Mouse (Mus musculus) CD4-positive, CD25-positive, alpha-beta regulatory T cell, adult 4 months (primary cell): Measurements from ENCODE around the gene Tsg101. TPM values are rescaled to one million over a fixed set of nuclear protein-coding genes. Genes with fewer than 3 reads are reported as not detected.
"Not testable (repeated sequence)": the region's sequence is repeated elsewhere in the genome, so short reads cannot be mapped to it uniquely, and the experiment has no call there.

Source experiments
- ATAC-seq: one replicate; pipeline ENCODE4 v1.8.0; 2017
- polyA plus RNA-seq, 2 experiments: library from polyadenylated mRNA; unstranded; fragments of 100-300 nt; shearing (Covaris generic); gene quantifications; one replicate each; pipeline ENCODE4 v1.2.1; 2017

Tsg101 gene
- 100 to 1,000 TPM in 1 of 2 experiments, 10 to 100 TPM in 1; 78.3 to 102 TPM for polyA plus RNA-seq

DNA sequence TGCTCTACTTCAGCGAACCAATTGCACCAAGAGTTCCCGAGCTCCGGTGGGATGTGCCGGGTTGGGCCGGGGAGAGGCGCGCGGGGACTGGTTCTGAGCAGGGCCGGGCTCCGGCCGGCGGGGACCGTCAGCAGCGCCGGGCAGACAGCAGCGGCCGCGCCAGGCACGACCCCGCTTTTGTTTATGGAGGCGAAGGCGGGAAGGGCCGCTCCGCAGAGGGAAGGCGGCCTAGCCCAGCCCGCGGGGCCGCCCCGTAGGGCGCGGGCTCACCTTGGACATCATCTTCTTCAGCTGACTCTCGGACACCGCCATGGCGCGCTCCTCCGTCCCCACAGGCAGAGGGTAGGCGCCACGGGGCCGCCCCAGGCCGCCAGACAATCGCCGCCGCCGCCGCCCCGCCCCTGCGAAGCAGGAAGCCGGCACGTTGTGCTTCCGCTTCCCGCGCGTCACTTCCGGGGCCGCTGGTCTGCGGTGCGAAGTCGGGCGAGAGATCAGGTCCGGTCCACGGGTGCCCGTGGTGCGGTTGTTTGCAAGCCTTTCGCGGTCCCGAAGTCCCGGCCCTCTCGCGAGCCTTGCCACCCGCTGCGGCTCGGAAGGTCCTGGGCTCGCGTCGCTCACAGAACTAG, at the start of gene Tsg101:
Gene Tsg101 (minus strand): TSS at position 419 of the 626 bp plus-strand sequence.
- ATAC-seq = peak; percentile 94

DNA sequence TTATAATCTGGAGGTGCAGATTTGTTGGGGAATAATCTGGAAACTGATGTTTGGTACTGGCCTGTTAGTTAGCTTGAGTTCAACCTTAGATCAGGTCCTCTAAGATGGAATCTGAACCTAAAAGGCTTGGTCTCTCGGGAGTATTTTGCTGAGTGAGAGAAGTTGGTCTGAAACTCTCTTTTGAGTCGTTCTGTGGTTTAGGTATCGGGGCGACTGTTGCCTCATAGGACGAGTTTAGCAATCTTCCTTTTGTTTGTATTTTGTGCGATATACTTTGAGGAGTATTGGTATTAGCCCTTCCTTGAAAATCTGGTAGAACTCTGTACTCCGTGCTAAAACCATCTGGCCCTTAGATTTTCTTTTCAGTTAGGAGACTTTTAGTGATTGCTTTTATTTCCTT, 44.3 kb upstream of the Tsg101 start:
- no peak for ATAC-seq

DNA sequence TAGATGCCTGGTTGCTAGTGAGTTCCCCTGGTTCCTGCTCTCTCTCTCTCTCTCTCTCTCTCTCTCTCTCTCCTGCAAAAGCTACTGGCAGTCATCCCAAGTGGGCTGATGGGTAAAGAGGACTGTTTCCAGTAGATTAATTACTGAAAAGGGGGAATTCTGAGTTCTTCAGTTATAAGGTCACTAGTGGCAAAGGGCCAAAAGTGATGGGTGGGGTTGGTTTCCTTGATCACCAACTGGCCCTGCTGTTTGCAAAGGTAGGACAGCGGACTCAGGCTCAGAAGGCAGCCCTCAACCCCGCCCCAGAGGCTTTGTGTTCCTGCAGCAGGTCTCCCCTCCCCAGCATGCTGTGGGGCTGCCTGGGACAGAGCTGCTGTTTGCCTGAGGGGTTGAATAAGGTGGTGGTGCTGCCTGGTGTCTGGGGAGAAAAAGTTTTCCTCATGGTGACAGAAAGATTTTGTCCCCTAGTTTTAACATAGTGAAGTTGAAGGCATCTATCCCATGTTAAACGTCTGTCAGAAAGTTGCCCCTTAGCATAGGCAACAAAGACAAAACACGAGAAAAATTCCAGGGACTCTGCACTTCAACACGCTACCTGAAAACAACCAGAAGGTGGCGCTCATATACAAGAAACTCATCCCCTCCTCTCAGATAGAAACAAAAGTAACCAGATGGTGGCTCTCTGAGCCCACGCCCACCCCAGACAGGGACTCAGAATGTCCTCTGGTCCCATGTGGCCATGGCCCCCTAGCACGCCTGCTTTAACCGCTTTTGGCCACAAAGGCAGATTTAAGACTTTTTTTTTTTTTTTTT, 43.2 kb upstream of the Tsg101 start:
- ATAC-seq = peak; percentile 76

DNA sequence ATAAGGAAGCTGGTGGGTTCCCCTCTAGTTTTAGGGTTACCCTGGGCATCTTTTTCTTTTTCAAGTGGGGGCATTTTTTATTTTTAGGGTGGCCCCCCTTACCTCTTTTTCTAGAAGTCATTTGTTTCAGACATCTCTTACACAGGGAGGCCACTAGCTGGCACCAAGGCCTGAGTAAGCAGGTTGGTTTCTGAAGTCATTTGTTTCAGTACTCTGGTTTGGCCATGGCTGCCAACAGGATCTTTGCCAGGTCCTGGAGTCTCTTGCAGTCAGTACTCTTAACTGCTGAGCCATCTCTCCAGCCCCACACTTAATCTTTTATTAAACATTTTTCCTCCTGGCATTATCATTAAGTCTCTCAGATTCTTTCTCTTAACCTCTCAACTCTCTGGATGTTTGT, 42.4 kb upstream of the Tsg101 start:
- no peak for ATAC-seq

DNA sequence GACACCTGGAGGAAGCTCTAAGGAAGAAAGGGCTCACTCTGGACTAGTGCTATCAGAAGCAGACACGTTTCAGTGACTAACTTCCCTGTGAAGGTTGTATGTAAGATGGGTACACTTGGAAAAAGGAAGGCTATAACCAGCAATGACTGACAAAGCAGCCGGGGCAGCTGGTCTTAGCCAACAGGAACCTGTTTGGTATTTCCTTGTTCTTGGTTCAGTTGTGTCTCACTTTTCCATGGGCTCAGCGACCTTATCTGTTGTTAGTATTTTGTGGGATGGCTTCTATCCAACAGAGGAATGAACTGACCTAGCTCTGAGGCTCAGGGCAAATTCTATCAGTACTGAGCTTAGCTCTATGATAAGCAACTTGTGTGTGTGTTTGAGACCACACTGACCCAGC, 41.2 kb upstream of the Tsg101 start:
- no peak for ATAC-seq

DNA sequence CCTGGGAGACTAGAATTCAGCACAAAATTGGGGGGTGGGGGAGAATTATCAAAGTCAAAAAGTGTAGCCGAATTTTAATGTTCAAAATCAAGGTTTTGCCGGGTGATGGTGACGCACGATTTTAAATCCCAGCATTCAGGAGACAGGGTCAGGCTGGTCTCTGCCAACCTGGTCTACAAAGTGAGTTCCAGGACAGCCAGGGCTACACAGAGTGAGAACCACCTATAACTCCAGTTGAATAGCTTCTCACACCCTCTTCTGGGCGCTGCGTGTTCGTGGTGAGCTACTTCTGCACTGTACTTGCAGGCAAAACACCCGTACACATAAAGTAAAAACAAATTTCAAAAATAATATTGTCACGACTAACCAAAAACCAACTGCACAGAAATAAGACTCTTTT, 39.1 kb upstream of the Tsg101 start:
- no peak for ATAC-seq

DNA sequence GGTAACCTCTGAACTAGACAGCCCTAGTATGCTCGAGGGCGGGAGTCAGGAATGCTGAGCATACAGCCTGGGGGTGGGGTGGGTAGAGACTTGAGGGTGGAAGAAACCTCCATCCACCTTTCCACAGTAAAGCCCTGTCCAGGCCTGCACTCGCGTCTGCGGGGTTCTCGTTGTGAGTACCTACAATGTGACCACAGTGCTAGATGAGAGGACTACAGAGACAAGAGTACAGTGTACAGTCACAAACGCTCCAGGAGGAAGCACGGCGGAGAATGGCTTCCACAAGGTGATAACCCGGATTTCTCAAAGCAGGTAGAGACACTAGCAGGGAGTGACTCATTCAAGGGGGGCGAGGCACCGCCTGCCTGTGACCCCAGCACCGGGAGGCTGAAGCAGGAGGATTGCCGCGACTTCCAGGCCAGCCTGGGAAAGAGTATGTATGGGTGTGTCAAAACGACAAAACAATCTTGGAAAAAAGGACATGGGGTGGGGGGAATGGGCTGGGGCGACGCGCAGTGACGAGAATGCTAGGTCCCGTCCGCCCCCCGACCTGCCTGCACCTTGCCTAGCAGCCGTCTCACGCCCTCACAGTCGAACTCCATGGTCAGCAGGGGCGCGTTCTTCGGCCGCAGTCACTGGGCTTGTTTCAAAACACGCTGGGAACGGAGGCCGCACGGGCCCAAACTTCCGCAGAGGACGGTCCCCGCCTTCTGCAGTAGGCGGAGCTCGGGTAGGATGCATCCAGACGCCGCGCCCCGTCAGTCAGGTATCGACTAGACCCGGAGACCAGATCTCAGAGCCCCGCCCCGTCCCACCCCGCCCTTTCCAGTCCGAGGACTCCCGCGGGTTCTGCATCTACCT, 38.3 kb upstream of the Tsg101 start, which contains the start of gene Uevld:
Gene Uevld (minus strand): TSS at position 697 of the 861 bp plus-strand sequence.
- peak; percentile 93 for ATAC-seq

DNA sequence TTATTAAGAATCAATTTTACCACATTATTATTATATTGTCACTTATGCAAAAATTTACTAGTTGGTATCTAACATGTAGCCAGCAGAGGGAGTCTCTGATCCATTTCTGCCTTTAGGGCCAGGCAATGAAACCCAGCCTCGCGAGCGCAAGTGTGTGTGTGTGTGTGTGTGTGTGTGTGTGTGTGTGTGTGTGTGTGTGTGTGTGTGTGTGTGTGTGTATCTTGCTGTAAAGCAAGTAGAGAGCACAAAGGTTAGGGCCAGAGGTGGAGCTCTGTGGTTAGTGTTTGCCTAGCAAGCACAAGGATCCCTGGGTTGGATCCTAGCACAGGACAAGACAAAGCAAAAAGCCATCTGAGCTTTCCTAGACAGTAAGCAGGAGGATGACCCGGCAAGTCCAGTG, 16.1 kb upstream of the Tsg101 start:
- ATAC-seq = peak; percentile 54

DNA sequence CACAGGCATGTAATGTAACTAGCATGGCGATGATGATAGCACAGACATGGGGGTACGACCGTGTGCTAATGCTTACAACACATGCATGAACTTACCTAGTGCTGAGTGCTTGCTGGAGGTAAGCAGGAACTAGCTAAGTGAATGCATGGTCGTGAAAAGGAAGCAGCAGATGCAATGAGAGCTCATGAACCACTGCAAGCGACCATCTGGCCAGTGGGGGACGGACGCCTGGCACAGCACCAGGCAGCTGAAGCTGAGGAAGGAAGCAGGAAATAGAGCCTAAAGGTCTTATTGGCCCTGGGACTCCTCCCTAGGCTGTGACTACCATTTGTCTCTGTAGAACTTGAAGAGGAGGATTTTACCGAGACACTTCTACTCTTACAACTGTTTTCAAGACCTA, 15.0 kb upstream of the Tsg101 start:
- ATAC-seq = no peak

DNA sequence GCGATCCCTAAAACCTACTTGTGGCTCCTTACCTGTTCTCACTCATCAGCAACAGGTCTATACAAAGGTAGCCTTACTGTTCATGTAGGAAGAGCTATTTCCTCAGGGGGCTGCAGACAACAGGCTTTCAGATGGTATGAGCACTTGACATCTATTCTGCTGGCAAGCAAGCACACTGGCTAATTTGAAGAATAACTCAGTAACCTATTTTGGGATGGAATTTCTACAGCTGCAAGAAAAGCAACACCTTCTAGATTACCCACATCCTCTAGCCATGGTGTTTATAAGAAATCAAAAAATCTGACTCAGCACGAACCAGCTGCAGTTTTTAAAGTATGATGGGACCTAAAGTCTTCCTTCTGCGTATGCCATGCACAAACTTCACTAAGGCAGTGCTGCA, 11.6 kb upstream of the Tsg101 start:
- ATAC-seq = no peak

DNA sequence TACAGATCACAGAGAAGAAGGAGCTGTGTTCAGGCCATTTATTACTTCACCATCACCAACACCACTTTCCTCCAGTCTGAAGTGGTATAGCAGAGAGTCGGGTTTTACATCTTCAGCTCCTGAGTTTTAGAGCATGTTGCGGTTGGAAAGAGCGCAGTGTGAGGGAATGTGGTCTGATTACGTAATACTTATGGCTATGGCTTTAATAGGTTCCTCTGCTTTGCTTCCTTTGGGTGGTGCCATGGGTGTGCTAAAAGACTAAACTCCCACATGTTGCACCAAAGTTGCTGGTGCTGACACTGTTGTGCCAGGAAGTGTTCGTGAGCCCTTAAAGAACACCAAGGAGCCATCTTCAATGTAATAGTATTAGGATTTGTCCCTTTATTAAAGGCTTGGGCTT, 8.5 kb upstream of the Tsg101 start:
- no peak for ATAC-seq

DNA sequence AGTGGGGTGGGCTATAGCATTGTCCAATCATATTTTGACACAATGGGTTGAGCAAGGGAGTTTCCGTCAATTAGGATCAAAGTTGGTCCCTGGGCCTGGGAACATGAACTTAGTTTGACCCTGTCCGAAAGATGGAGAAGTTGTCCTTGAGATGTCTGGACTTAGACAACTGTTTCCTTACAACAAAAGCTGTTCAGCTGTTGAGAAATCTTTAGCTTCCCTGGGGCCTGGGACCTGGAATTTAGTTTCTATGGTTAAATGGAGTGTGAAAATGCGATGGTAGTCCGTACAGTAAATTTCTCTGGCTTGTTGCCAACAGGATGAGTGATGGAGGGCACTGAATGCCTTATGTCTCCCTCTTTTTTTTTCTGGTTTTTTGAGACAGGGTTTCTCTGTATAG, 2.3 kb upstream of the Tsg101 start:
- ATAC-seq = no peak

DNA sequence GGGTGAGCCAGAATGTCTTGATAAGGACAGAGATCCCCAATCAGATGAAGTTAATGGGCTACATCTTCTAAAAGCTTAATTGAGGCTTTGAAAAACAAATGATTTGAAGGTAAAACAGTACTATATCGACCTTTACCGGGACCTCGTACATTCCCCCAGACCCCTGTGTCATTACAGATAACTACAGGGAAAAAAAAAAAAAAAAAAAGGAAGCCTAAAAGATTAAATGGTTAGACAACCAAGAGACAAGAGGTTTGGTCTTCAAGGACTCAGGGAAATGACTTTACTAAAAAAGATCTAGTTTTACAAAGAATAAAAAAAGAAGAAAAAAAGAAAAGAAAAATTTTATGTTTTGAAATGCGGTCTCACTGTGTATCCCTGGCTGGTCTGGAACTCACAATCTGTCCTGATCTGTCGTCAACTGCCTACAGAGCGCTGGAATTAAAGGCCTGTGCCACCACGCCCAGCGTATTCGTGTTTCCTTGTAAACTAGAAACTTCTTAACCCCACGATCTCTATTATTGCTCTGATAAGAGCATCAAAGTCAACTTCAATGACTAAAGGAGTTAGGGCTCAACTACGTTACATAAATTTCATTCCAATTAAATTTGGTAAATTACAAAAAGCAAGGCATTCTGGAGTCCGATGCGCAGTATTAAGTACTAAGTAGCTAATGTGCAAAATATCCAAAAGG, 944 bp downstream of the Tsg101 start:
- no peak for ATAC-seq

DNA sequence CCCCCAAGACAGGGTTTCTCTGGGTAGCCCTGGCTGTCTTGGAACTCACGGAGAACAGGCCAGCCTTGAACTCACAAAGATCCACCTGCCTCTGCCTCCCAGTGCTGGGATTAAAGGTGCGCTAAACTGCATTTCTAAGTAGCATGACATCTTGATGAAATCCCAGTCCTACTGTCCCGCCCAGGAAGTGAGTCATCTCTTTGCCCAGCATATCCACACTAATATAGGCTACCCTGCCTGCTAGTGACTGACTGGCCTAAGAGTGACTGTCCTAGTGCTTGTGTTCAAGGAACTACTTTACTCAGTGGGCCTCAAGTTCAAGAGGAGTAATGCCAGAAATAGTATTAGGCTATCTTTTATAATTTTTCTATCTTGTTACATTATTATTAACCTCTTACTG, 3.4 kb downstream of the Tsg101 start:
- ATAC-seq = no peak

DNA sequence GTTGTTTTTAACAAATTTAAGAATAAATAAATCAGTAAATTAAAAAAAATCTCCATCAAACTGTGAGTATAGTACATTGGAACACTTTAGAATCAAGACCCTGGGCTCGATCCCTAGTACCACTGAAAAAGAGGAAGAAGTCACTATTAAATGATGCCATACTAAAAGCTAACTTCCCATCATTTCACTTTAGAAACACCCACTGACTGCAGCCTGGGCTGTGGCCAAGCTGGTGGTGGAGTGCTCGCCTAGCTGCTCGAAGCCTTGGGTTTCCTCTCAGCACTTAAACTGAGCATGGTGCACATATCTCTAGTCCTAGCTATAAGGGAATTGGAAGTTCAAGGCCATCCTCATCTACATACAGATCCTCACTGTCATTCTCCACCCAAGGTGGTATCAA, 8.5 kb downstream of the Tsg101 start:
- ATAC-seq = no peak

DNA sequence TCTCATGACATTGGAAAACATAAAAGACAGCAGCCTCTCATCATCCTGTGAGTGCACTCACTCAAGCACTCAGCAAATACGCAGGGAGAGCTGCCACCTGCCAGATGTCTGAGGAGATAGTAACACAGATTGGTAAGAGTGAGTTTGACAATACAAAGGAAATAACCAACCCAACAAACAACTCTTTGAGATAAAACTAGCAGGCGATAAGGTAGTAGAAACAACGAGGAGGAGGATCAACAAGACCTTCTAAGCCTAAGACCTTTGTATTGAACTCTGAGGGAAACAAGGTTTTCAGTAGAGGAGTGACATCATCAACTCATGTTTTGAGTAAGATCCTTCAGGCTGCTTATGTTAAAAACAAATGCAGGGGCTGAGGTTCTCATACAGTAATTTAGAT, 20.4 kb downstream of the Tsg101 start:
- peak; percentile 69 for ATAC-seq

DNA sequence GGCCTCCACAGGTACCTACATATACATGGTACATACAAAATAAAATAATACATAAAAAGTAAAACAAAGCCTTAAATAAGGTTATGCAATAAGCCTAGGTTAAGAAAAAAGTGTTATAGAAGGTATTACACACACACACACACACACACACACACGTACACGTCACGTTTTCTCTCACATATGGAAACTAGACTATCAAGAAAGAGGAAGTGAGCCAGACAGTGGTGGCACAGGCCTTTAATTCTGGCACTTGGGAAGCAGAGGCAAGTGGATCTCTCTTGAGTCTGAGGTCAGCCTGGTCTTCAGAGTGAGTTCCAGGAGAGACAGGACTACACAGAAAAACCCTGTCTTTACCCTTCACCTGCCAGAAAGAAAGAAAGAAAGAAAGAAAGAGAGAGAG, 24.3 kb downstream of the Tsg101 start:
- no peak for ATAC-seq

DNA sequence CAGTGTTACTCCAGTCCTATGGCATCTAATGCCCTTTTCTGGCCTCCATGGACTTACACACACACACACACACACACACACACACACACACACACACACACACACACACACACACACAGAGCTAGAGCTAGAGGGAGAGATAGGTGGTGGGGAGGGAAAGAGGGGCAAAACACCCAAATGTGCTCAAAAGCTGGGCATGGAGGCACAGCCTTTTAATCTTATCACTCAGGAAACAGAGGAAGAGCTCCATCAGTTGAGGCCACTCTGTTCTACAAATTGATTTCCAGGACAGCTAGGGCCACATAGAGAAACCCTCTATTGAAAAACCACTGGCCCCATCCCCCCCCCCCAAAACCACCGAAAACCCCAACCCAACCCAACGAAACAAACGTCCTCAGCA, 36.5 kb downstream of the Tsg101 start:
- no peak for ATAC-seq

DNA sequence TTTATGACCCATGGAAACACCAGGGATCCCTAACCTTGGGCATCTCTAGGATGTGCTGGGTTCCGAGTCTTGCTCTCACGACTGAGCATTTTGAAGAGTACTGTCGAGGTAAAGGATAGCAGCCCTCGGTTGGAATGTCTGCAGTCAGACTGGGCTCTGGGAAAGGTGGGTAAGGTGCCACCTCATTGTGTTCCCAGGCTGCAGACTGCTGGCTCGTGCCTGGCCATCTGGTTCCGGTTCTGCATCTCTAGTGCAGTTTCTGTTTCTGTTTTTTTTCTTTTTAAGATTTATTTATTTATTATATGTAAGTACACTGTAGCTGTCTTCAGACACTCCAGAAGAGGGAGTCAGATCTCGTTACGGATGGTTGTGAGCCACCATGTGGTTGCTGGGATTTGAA, 37.8 kb downstream of the Tsg101 start:
- not testable (repeated sequence) for ATAC-seq

DNA sequence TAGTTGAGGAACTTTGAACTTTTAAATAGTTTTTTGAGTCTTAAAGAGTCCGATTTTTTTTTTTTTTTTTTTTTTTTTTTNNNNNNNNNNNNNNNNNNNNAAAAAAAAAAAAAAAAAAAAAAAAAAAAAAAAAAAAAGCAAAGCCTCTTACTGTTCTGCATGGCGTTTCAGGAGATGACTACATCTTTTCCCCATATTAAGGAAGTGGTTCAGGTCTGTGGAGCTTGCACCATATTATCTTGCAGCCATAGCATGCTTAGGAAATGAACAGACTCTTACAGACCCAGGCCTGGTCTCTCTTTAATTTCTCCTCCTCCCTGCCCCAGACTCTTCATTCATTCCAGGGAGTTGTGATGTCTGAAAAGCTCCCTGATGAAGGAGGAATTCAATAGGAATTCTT, 38.8 kb downstream of the Tsg101 start:
- ATAC-seq = no peak

DNA sequence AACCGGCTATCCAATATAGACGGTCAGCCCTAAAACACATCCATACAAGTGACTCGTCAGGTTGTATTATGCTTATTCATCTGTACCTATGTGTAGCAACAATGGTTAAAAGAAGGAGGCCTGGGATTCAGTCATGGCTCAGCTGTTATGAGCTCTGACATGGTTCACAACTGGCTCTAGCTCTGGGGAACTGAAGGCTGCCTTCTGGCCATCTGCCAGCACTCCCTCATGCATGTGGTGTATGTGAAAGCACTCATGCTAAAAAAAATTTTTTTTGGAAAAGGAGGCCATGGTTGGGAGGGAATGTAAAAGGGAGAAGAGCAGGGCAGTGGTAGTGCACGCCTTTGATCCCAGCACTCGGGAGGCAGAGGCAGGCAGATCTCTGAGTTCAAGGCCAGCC, 39.9 kb downstream of the Tsg101 start:
- no peak for ATAC-seq

DNA sequence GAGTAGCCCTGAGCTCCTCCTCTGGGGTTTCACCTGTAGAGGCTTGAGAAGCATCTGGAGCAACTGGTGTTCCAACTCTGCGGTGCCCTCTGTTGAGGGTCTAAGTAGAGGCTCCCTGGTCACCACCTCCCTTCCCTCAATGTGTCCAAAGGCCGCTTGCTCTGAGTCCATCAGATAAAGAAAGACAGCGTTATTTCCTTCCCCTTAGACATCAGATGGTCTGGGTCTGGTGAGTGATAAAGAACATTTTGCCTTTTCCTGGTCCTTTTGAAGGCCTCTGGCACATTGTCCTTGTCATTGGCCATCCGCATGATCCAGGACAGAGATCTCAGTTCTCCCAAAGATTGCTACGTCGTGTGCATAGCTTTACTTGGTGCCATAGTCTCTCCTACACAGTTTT, 42.5 kb downstream of the Tsg101 start:
- no peak for ATAC-seq

DNA sequence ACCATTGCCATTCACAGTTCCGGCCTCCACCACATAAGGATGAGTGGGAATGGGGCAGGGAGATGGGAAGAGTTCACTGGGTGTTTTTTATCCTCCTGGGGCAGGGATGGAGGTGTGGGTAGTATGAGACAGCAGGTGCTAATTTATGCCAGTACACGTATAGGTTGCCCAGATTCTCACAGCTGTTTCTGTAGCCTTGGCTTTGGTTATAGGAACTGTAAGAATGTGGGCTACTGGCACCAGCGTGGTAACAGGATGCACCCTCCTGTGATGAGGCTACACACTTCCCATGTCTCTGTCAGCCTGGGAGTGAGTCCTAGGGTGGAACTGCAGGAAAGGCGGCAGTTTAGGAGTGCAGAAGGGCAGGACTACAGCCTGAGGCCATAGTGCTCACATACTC, 42.9 kb downstream of the Tsg101 start:
- ATAC-seq = no peak
